Mouse (Mus musculus): ENCODE data around the gene Ndfip2.
A peak's percentile ranks its signal among the peaks of the same experiment; 100 is the strongest.

Gene Ndfip2

DNA sequence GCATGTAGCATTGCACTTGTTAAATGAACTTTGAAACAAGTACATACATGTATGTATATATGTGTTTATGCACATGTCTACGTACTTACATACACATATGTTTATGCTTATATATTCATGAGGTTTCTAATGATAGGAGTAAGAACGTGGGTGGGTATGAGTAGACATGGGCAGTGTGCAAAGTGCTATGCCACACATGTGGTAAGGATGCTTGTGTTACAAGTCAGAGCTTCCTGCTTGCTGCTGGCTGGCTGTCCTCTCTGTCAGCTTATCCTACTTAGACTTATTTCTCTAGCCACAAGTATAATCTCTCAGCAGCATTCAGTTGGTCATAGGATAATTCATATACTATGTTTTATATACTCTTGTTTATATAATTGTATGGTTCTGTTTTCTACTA is 29.6 kb downstream of the Ndfip2 start:
- DNase-seq, result no peak

DNA sequence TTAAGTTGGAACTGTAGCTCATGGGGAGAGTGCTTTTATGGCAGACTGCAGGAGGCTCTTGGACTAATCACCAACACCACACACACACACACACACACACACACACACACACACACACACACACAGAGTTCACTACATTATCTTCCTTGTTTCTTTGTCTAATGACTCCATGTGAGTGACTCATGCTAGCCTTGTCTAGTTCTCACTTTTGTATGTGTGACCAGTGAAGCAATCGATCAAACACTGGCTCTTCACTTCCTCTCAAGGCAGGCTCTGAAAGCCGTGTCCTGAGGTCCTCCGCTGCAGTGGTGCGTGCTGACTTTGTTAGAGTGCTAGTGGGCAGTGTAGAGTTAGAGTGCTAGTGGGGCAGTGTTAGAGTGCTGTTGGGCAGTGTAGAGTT is 30.2 kb downstream of the Ndfip2 start:
- DNase-seq, result peak; percentile 59

DNA sequence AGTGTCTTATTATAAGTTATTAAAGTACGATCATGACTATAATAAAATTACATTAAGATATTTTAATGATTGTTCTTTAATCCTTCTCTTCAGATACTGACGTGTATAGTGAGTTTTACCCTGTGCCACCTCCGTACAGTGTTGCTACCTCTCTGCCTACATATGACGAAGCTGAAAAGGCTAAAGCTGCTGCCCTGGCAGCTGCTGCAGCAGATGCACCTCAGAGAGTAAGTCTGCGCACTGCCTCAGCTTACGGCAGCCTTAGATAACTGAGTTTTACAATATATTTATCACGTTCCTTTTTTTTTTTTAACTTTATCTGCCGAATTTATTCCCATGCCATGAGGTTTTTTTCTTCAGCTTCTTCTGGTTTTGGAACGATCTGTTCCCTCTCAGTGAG is 33.8 kb downstream of the Ndfip2 start:
- DNase-seq, result no peak

DNA sequence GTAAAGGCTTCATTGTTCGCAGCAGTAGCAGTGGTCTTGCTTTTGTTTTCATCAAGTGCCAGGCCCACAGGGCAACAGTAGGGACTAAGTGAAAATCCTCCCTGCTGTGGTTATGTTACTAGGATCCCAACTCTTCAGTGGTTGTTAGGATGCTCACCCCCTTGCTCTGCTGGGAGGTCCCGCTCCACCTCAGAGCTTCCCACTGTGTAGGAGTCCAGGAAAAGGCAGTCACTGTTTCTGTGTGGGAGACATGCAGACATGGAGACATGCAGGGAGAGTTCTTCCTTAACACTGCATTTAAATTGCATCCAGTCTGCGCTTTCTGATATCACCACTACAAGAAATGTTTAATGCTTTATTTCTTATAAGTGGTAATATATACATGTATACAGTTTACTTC is 35.4 kb downstream of the Ndfip2 start:
- no peak for DNase-seq

DNA sequence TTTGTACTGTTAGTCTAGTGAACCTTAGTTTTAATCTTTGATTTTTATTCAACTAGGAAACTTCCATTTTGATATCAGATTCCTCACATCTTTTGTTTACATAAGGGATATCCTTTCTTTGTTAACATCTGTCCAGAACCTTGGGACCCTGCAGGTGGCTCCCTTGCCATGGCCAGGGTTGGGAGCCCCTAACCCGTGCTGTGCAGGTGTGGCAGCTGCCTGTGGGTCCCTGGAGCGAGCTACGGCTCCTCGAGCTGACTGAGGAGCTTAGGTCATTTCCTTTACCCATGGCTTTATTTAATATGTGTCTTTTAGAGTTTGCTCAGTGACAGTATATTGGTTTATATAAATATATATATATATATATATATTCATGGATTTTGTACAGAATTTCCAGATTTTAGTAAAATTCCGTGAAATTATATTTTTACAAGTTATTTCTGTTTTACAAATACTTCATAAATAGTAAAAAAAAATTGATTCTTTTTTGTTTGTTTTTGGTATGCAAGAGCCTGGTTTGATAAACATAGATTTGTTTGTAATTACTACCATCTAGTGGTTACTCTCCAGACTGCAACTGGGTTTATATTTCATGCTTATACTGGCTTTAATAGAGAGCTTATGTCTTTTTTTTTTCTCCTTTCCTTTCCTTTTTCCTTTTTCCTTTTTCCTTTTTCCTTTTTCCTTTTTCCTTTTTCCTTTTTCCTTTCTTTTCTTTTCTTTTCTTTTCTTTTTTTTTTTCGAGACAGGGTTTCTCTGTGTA is 37.6 kb downstream of the Ndfip2 start:
- peak; percentile 81 for DNase-seq

DNA sequence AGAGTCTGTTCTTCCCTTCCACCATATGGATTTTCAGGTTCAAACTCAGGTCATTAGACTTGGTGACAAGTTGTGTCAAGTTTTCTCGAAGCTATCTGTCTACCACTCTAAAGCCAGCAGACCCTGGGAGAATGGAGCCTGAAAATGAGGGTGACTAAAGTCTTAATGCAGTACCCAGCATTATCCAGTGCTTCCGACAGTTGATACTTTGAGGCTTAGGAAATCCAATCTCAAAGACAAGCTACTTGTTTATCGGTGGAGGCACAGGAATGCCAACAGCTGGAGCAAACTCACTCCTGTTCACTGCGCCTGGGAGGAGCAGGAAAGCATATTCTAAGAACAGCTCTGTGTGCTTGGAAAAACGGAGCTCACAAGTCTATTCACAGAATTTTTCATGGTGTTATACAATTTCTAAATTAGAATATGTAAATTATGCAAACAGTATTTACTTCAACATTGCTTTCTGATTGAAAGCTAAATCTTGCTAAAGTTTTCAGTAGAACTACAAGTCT is 41.4 kb downstream of the Ndfip2 start:
- DNase-seq, result no peak

DNA sequence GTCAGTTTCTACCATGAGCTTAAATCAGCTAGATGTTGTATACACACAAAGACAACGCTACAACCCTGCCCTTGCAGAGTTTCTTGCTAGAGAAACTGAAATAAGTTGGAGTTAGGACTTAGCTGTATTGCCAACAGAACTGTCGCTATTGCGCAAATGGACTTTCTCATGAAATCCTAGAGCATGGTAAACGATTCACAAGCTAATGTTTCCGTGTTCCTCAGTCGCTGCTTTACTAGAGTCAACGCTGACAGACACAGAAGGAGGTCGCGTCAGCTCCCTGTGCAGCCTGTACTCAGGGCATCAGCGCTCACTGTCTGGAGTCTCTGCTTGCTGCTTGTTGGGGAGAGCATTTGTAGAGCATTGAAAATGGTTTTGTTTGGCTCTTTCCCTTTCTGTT is 42.2 kb downstream of the Ndfip2 start:
- peak; percentile 31 for DNase-seq

DNA sequence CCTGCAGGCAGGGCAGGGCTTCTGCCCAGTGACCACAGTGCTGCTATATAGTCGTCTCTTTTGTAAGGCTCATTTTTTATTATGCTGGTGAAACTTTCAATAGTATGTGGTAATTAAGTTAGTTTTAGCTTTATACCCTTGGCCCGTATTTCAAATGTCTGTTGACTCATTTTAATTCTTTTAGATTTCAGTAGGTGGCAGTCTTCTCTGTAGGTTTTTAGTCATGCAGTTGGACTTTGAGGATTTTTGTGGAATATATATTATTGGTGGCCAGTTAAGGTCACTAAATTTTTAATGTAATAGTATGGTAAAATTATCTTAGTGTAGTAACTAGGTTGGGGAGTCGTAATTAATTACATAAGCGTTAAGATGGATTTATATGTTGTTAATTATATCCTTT is 44.3 kb downstream of the Ndfip2 start:
- DNase-seq, result no peak

DNA sequence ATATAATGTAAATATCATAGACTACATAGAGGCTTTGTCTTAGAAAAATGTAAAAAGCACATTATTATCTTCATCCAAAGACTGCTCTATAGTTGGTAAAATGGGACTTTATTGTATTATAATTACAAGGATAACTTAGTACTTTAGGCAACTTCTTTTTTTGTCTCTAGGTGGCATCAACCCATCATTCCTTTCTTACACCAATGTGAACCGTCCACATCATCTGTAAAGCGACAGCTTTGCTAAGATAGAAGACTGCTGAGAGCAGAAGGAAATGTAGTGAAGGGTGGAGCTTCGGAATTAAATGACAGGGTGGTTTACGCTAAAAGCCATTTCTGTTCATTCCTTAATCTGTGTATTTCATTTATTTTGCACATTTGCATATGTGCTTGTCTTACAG is 49.3 kb downstream of the Ndfip2 start:
- DNase-seq, result no peak

DNA sequence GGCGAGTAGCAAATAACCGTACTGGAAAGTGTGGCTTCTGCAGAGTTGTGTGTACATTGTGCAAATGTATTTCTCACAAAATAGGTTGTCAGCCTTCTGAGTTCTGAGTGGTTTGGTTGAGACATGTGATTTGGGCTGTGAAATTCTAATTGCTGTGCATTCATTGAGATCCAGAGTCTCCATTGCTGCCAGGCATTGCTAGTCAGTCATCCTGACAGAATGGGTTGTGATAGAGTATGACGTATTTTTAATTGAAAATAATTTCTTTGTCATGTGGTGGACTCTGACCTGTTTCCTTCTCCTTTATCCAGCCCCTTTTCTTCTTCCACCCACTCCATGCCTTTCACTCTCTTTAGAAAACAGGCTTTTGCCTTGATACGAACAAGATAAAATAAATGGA is 54.0 kb downstream of the Ndfip2 start:
- no peak for DNase-seq

DNA sequence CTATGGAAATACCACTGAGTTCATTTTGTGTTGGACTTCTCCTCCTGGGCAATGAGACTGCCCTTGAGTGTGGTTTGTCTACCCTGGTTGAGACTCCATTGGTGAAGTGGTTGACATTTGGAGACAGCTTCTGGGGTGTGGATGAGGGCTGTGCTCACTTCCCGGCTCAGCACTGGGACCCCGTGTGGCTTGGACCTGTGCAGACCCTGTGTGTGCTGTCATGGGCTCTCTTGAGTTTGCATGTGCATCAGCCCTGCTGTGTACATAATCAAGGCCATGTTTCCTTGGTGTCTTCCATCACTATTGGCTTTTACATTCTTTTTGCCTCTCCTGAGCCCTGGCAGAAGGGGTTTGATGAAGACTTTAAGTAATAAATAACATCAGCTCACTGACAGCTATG is 54.6 kb downstream of the Ndfip2 start:
- no peak for DNase-seq

DNA sequence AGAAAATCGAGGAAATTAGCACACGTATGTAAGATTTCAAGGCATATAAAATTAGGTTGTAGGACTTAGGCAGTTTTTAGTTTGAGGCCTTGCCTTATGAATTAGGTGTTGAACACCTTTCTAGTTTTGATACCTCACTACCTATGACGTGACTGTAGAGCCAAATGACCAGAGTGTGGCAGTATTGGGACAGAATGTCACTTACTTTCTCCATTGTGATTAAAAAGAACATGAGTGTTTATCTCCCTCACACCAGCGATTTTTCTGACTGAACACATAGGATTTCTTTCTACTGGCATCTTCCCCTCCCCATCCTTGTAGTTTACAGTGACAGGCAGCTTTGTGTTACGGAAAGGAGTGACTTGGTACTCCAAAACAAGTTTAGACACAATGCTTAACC is 55.5 kb downstream of the Ndfip2 start:
- DNase-seq, result peak; percentile 77

DNA sequence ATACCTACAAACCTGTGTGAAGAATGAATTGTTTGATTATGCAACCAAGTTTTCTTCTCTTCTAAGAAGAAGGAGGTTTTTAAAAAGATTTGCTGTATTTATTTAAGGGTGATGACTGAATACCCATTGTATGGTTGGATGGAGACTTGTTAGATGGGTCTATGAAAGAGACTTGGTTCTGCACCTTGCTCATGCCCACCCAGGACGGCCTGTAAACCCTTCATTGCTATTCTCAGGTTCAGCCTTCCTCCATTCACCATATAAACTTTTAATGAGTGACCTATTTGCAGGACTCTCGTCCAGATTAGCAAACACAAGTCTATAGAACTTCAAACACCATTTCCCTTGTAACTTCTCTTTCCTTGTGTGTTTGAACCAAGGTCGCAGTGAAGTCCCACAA is 63.3 kb downstream of the Ndfip2 start:
- no peak for DNase-seq

DNA sequence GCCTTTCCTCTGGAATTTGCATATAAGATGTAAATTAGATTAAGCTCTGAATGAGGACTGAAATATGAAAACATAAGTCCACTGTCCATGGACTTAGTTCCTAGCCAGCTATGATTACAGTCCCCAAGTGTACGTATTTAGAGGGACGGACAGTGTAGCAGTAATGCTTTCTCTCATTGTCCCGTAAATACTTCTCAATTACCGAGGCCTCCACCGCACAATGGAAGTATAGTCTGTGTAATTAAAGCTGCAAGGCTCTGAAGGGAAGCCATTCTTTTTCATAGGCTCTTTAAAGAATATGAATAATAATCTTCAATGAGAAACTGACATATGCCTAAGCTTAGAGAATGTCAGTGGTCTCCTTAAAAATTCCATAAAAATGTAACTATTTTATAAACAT is 64.5 kb downstream of the Ndfip2 start:
- DNase-seq, result no peak

DNA sequence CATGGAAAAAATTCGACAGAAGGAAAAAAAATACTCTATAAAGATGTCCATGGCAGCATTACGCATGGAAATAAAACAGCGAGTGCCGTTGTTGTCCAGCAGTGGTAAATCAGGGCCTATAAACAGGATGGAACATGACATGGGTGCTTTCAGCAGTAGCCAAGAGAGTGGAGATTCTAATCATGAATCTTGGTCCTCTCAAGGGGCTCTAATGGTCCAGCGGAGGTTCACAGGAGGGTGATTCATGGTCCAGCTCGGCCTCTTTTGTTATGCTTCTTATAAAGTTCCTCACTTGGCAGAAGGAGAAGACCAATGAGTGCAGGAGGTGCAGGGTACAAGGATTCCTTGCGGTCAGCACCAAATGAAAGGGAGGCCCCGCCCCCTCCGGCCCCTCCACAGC is 65.1 kb downstream of the Ndfip2 start:
- no peak for DNase-seq

DNA sequence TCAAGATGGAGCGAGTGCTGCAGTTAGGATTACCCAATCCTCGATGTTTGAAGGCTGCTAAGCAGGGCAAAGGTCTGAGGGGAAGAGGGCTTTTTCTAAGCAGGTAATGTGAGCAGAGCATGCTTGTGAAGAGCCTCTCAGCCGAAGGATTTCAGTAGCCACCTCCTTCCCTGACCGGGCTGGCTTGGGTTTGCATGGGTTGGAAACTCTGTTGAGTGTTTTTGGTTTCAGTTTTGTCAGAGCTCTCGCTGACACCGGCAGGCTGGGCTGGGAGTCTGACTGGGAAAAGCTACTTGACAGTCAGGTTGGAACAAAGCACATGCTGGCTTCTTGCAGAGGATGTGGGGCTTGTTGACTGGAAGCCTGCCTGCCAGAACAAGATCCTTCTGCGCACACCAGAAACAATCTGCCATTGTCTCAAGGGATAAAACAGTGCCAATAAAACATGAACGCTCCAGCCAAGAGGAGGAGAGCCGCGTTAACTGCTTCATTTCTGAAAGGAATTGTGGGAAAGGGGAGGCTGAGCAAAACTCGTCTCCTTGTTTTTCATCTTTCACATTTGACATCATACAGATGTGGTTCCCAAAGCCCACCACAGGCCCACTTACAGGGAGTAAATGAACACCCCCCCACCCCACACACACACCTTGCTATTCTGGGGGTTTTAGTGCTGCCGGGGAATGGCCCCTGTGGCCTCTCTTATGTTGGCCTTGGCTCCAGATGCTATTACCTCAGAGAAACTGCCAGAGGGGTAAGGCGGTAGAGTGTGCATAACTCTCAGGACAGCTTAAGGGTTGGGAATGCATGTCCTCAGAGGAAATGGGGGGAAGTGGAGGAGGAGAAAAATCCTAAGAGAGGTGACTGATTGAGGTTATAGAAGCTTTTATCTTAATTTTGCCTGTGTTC is 70.3 kb downstream of the Ndfip2 start:
- peak; percentile 85 for DNase-seq

DNA sequence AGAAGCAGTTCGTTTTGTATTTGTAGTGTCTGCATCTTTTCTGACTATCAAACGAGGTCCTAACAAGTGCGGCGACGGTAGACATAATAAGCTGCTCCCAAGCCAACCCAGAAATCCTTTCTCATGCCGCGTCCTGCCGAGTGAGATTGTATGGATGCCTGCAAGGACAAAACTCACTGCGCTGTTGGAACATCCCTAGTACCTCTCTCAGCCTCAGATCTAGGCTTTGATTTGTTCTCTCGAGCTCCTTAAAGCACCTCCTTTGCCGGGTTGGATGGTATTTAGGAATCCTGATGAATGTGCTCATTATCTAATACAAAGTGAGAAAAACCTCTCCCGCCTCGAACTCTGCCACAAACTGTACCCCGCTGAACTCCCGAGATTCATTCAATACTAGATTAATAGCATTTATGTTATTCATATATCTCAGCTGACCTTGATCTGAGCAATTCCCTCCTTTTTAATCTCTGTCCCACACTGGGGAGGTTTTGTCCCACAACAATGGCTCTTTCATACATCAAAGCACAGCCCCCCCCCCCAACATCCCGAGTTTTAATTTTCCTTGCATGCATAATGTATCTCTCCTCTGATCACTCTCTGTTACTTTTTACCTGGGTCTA is 75.2 kb downstream of the Ndfip2 start:
- DNase-seq, result no peak

DNA sequence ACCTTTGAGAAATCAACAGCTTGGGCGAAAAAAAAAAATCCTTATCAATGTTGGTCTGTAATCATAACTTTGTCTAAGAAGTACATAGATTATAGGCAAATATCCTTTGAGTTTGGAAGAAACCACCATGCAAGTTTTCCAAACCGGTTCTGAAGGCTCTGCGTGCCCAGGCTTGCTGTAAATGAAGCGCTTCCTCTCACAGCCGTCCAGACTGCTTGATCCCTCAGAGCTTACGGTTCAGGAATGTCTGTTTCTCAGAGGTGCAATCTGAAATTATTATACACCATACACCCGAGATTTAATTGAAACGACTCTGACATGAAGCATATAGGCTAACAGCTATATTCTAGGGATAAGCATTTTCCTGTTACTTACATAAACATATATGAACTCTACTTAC is 83.4 kb downstream of the Ndfip2 start:
- no peak for DNase-seq

DNA sequence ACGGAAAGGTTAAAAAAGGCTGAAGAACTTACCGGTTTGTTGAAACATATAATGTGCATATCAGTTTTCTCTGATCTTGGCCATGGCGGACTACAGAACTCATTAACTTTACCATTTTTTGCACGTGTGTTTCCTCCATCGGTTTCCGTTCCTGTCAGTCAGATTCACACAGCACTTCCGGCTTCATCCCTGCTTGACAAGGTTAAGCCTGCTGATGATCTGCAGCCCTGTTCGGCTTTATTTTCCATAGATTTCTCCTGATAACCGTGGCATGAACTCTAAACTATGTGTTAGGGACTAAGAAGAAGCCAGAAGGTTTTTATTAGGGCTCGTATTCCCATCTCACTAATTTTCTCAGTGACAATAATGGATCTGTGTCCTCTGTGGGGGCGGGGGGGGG is 95.7 kb downstream of the Ndfip2 start:
- no peak for DNase-seq

Measured in lung, postnatal 36 days (tissue).